Mouse (Mus musculus) megakaryocyte, adult 5-6 weeks (primary cell): ENCODE data around the gene Zyg11b. TPM values are rescaled to one million over a fixed set of nuclear protein-coding genes. Genes with fewer than 3 reads are reported as not detected.

Experiments used
- ATAC-seq: 2 replicates; pipeline ENCODE4 v1.8.0; 2016; ENCODE audit warnings: mild to moderate bottlenecking, inconsistent platforms; ENCODE audit not compliant: poor library complexity, severe bottlenecking
- total RNA-seq, 2 experiments: library from RNA; stranded (forward) in 1 of 2; stranded (reverse) in 1 of 2; fragments of 153-499, 151-499 nt in 1 of 2; fragments of 221-1000, 200-1000 nt in 1 of 2; gene quantifications; 2 replicates each; pipeline versions ENCODE4 v1.2.3 to v1.2.4; 2015 to 2017

Zyg11b gene
- total RNA-seq (2015) (17.6 and 18.9 TPM in 2 replicates), total RNA-seq (2017) (21.6 and 25.9 TPM in 2 replicates)

GRCm38 (mm10) chr4:108300670-108301373, at the start of gene Zyg11b:
Gene Zyg11b (minus strand): TSS chr4:108301096.
- ATAC-seq = peak; percentile 92

GRCm38 (mm10) chr4:108349836-108350547, 49.1 kb upstream of the Zyg11b start:
- ATAC-seq = peak; percentile 50

- ATAC-seq = no peak
These were observed 48.2 kb upstream of the Zyg11b start for GRCm38 (mm10) chr4:108349064-108349463.

GRCm38 (mm10) chr4:108348256-108348875, 47.5 kb upstream of the Zyg11b start:
- 0 out of 2 replicates have a peak, but pooled peaks have one; percentile 20 for ATAC-seq

DNA sequence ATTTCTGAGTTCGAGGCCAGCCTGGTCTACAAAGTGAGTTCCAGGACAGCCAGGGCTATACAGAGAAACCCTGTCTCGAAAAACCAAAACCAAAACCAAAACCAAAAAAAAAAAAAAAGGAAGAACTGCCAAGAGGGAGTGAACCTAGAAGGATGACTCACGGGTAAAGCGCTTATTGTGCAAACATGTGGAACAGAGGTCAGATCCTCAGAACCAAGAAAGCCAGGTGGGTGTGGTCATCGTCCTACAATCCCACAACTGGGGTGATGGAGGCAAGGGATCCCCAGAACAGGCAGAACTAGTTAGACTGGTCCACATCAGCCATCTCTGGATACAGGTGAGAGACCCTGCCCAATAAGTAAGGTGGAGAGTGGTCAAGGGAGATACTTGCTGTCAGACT, 46.2 kb upstream of the Zyg11b start:
- peak; percentile 87 for ATAC-seq

DNA sequence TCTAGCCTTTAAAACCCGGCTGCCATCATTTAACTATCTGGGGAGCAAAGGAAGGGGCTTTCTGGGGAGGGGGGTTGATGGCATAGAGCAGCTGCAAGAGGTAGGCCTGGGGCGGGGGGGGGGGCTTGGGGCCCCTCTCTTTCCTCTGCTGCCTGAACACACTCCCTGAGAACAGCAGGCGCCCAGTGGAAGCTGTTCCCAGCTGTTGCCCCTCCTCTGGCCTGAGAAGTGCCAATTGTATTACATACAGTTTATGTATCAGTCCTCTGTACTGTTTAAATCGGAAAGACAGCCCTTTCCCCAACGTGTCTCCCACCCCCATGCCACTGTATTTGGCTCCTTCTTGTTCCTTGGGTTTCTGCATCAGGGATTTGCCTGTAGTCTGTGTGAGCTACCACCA, 44.9 kb upstream of the Zyg11b start:
- ATAC-seq = no peak

- ATAC-seq = no peak
These were observed 43.8 kb upstream of the Zyg11b start for GRCm38 (mm10) chr4:108344631-108345083.

DNA sequence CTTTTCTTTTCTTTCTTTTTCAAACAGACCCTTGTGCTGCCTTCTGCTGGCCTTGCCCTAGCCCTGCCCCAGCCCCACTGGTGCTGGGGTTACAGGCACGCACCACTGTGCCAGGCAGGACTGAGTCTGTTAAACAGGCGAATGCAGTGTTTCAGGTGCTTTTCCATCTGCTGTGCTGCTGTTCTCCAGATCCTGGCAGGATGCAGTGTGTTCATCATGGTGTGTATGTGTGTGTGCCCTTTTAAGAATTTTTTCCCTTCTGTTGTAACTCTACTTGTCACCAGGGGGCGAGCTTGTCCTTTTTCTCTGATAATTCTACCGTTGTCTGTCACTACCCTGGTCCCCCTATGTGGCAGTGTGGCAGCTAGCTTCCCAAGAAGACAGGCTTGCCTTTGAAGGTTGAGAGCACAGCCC, 38.4 kb upstream of the Zyg11b start:
- ATAC-seq = peak; percentile 96

- ATAC-seq = no peak
These were observed 37.9 kb upstream of the Zyg11b start for GRCm38 (mm10) chr4:108338811-108339210.

- ATAC-seq = no peak
These were observed 37.4 kb upstream of the Zyg11b start for GRCm38 (mm10) chr4:108338321-108338733.

GRCm38 (mm10) chr4:108337817-108338216, 36.9 kb upstream of the Zyg11b start:
- ATAC-seq = no peak

DNA sequence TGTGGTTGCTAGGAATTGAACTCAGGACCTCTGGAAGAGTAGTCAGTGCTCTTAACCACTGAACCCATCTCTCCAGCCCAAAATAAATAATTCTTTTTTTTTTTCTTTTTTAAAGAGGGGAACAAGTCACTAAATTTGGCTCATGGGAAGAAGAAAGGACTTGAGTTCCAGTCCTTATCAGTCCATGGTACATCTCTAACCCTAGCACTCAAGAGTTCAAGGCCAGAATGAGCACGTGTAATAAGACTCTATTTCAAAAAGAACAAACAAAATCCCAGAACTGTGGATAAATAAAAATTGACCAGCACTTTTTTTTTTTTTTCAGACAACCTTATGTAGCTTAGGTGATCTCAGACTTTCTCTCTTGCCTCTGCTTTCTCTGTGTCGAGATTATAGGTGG, 35.9 kb upstream of the Zyg11b start:
- ATAC-seq = no peak

GRCm38 (mm10) chr4:108335413-108335812, 34.5 kb upstream of the Zyg11b start:
- no peak for ATAC-seq

- no peak for ATAC-seq
These were observed 31.1 kb upstream of the Zyg11b start for GRCm38 (mm10) chr4:108332041-108332440.

DNA sequence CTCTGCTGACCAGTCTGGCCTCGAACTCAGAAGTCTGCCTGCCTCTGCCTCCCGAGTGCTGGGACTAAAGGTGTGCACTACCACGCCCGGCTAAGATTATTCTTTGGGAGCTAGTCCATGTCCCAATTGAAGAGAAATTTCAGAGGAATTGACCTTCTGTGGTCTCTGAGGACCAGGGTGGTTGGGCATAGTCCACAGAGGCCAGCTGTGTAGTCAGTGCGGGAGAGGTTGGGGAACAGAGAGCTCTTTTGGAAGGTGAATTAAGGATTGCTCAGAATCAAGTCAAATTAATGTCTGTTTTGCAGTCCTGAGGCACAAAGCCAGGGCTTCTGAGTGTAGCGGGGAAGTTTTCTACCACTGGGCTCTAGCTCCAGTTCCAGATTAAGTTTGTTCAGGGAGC, 28.9 kb upstream of the Zyg11b start:
- ATAC-seq = no peak

GRCm38 (mm10) chr4:108327730-108328484, 27.0 kb upstream of the Zyg11b start, which contains the start of gene Coa7:
Gene Coa7 (plus strand): TSS chr4:108328140.
- peak; percentile 95 for ATAC-seq

- ATAC-seq = peak; percentile 41
These were observed 26.2 kb upstream of the Zyg11b start for GRCm38 (mm10) chr4:108327071-108327579.

- ATAC-seq = no peak
These were observed 22.7 kb upstream of the Zyg11b start for GRCm38 (mm10) chr4:108323588-108323987.

DNA sequence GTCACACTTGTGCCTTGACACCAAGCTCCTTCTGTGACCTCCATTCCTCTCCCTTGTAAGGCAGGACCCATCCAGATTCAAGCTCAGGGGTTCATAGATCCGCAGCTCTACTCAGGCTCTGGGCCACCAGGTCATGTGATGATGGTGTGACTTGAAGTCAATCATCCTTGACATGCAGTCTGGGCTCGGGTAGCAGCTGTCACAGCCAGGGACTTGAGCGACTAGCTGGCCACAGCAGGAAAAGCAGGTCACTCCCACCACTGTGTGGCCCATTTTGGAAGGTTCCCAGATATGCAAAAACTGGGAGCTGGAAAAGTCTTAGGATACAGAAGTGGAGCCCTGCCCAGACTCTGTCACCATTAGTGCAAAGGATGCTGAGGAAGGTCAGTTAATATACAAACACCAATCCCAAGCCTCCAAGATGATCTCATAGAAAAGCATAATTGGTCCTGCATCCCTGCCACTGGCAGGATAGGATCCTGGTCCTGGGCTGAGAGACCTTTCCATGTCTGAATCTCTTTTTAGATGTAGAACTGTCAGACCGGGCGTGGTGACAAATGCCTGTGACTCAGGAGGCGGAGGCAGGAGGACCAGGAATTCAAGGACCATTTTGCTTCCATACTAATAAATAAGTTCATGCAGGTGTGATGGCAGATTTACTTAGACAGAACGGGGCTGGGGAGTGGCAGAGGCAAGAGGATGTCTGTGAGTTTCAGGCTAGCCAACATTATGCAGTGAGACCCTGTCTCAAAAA, 19.9 kb upstream of the Zyg11b start:
- no peak for ATAC-seq

GRCm38 (mm10) chr4:108319747-108320146, 18.9 kb upstream of the Zyg11b start:
- ATAC-seq = no peak
